Mouse (Mus musculus): Measurements from ENCODE around the gene Nxnl1. TPM values are rescaled to one million over a fixed set of nuclear protein-coding genes. Genes with fewer than 3 reads are reported as not detected.

Nxnl1 gene
- polyA plus RNA-seq, 1 experiment from 2014 or later: 0.10 TPM

GRCm38 (mm10) chr8:71597451-71597850 lies 31.1 kb upstream of the Nxnl1 start, which contains the start of gene Fam129c:
TSS of gene Fam129c (plus strand) at chr8:71597648.
- peaks cover 20% of the 10 kb centered on the region for H3K4me1 ChIP-seq (replicated peaks; ENCODE audit: control insufficient read depth, insufficient read depth, low read length)
- no peak within 1 kb of the TSS for H3K4me2 ChIP-seq (ENCODE audit: low read depth, low read length)
- no peaks in the 10 kb centered on the region for H3K9me3 ChIP-seq (ENCODE audit: control insufficient read depth, low read length)
- no peak for ATAC-seq (ENCODE audit: low read depth)
- no peak within 1 kb of the TSS for H3K9ac ChIP-seq (ENCODE audit: low read length)
- no peak within 1 kb of the TSS for H3K27ac ChIP-seq (ENCODE audit: low read length)
- no peaks in the 10 kb centered on the region for H3K36me3 ChIP-seq (ENCODE audit: control insufficient read depth, insufficient read depth, low read length)
- H3K27me3 ChIP-seq (ENCODE audit: control insufficient read depth, insufficient read depth, low read depth, low read length): peaks cover 15% of the 10 kb centered on the region
- WGBS: 84% methylated on average over 3 of the region's 3 CpGs
- H3K4me3 ChIP-seq (ENCODE audit: low read length): no peak within 1 kb of the TSS

- Histone ChIP-seq H3K4me1 (replicated peaks; ENCODE audit: control insufficient read depth, insufficient read depth, low read length) (peaks cover 15% of the 10 kb centered on the region), H3K27ac (ENCODE audit: low read length) (no peak overlapping the region), H3K27me3 (ENCODE audit: control insufficient read depth, insufficient read depth, low read depth, low read length) (peaks cover 9% of the 10 kb centered on the region; the same call in 1 of the 2 replicates), H3K4me2 (ENCODE audit: low read depth, low read length) (no peak overlapping the region), H3K9me3 (ENCODE audit: control insufficient read depth, low read length) (no peaks in the 10 kb centered on the region), H3K36me3 (ENCODE audit: control insufficient read depth, insufficient read depth, low read length) (no peaks in the 10 kb centered on the region), H3K9ac (ENCODE audit: low read length) (no peak overlapping the region), H3K4me3 (ENCODE audit: low read length) (no peak overlapping the region)
- WGBS: 75% methylated on average over 4 of the region's 4 CpGs
- ATAC-seq (ENCODE audit: low read depth): no peak
Measured at GRCm38 (mm10) chr8:71596798-71597197, 30.4 kb upstream of the Nxnl1 start.

- no peak overlapping the region for H3K4me2 ChIP-seq (ENCODE audit: low read depth, low read length)
- H3K36me3 ChIP-seq (ENCODE audit: control insufficient read depth, insufficient read depth, low read length): no peaks in the 10 kb centered on the region
- no peak overlapping the region for H3K4me3 ChIP-seq (ENCODE audit: low read length)
- no peaks in the 10 kb centered on the region for H3K9me3 ChIP-seq (ENCODE audit: control insufficient read depth, low read length)
- no peak for ATAC-seq (ENCODE audit: low read depth)
- 52% methylated on average over 6 of the region's 6 CpGs for WGBS
- peaks cover 15% of the 10 kb centered on the region for H3K4me1 ChIP-seq (replicated peaks; ENCODE audit: control insufficient read depth, insufficient read depth, low read length)
- H3K27me3 ChIP-seq (ENCODE audit: control insufficient read depth, insufficient read depth, low read depth, low read length): peaks cover 5% of the 10 kb centered on the region; the same call in 1 of the 2 replicates
- no peak overlapping the region for H3K27ac ChIP-seq (ENCODE audit: low read length)
- H3K9ac ChIP-seq (ENCODE audit: low read length): no peak overlapping the region; the same call in 1 of the 2 replicates
Measured at GRCm38 (mm10) chr8:71596384-71596783, 30.0 kb upstream of the Nxnl1 start.

GRCm38 (mm10) chr8:71595862-71596261 lies 29.5 kb upstream of the Nxnl1 start:
- Histone ChIP-seq H3K4me3 (ENCODE audit: low read length) (no peak overlapping the region), H3K9ac (ENCODE audit: low read length) (no peak overlapping the region; the same call in 1 of the 2 replicates), H3K4me1 (replicated peaks; ENCODE audit: control insufficient read depth, insufficient read depth, low read length) (peaks cover 20% of the 10 kb centered on the region), H3K9me3 (ENCODE audit: control insufficient read depth, low read length) (no peaks in the 10 kb centered on the region), H3K36me3 (ENCODE audit: control insufficient read depth, insufficient read depth, low read length) (no peaks in the 10 kb centered on the region), H3K27me3 (ENCODE audit: control insufficient read depth, insufficient read depth, low read depth, low read length) (peaks cover 2% of the 10 kb centered on the region; the same call in 1 of the 2 replicates), H3K27ac (ENCODE audit: low read length) (no peak overlapping the region), H3K4me2 (ENCODE audit: low read depth, low read length) (peak overlapping the region; percentile 1; the same call in 1 of the 2 replicates)
- ATAC-seq (ENCODE audit: low read depth): peak; percentile 26
- 8% methylated on average over 27 of the region's 27 CpGs for WGBS

- no peak overlapping the region for H3K27ac ChIP-seq (ENCODE audit: low read length)
- H3K4me1 ChIP-seq (replicated peaks; ENCODE audit: control insufficient read depth, insufficient read depth, low read length): peaks cover 21% of the 10 kb centered on the region
- H3K9ac ChIP-seq (ENCODE audit: low read length): no peak overlapping the region
- no peaks in the 10 kb centered on the region for H3K9me3 ChIP-seq (ENCODE audit: control insufficient read depth, low read length)
- no peaks in the 10 kb centered on the region for H3K36me3 ChIP-seq (ENCODE audit: control insufficient read depth, insufficient read depth, low read length)
- no peak overlapping the region for H3K4me3 ChIP-seq (ENCODE audit: low read length)
- 96% methylated on average over 4 of the region's 4 CpGs for WGBS
- ATAC-seq (ENCODE audit: low read depth): no peak
- no peaks in the 10 kb centered on the region for H3K27me3 ChIP-seq (ENCODE audit: control insufficient read depth, insufficient read depth, low read depth, low read length)
- H3K4me2 ChIP-seq (ENCODE audit: low read depth, low read length): no peak overlapping the region
Measured at GRCm38 (mm10) chr8:71594324-71594722, 27.9 kb upstream of the Nxnl1 start.

GRCm38 (mm10) chr8:71593556-71594323 lies 27.3 kb upstream of the Nxnl1 start:
- Histone ChIP-seq H3K4me1 (replicated peaks; ENCODE audit: control insufficient read depth, insufficient read depth, low read length) (peaks cover 21% of the 10 kb centered on the region), H3K9ac (ENCODE audit: low read length) (no peak overlapping the region; the same call in 1 of the 2 replicates), H3K4me2 (ENCODE audit: low read depth, low read length) (no peak overlapping the region), H3K4me3 (ENCODE audit: low read length) (no peak overlapping the region), H3K27ac (ENCODE audit: low read length) (no peak overlapping the region), H3K36me3 (ENCODE audit: control insufficient read depth, insufficient read depth, low read length) (no peaks in the 10 kb centered on the region), H3K9me3 (ENCODE audit: control insufficient read depth, low read length) (no peaks in the 10 kb centered on the region), H3K27me3 (ENCODE audit: control insufficient read depth, insufficient read depth, low read depth, low read length) (no peaks in the 10 kb centered on the region)
- no peak for ATAC-seq (ENCODE audit: low read depth)
- WGBS: 84% methylated on average over 8 of the region's 8 CpGs

- H3K4me1 ChIP-seq (replicated peaks; ENCODE audit: control insufficient read depth, insufficient read depth, low read length): peaks cover 21% of the 10 kb centered on the region
Measured at GRCm38 (mm10) chr8:71592374-71593170, 26.2 kb upstream of the Nxnl1 start.

GRCm38 (mm10) chr8:71591471-71592373 lies 25.3 kb upstream of the Nxnl1 start, which contains the start of gene Pgls:
TSS of gene Pgls (plus strand) at chr8:71592176.
- Histone ChIP-seq H3K36me3 (ENCODE audit: control insufficient read depth, insufficient read depth, low read length) (no peaks in the 10 kb centered on the region), H3K4me2 (ENCODE audit: low read depth, low read length) (peak within 1 kb of the TSS; percentile 88), H3K9ac (ENCODE audit: low read length) (peak within 1 kb of the TSS; percentile 97), H3K4me1 (replicated peaks; ENCODE audit: control insufficient read depth, insufficient read depth, low read length) (peaks cover 21% of the 10 kb centered on the region), H3K27ac (ENCODE audit: low read length) (peak within 1 kb of the TSS; percentile 97), H3K9me3 (ENCODE audit: control insufficient read depth, low read length) (no peaks in the 10 kb centered on the region), H3K4me3 (ENCODE audit: low read length) (peak within 1 kb of the TSS; percentile 86), H3K27me3 (ENCODE audit: control insufficient read depth, insufficient read depth, low read depth, low read length) (no peaks in the 10 kb centered on the region)
- 0% methylated on average over 71 of the region's 71 CpGs for WGBS
- peak; percentile 93 for ATAC-seq (ENCODE audit: low read depth)

More at GRCm38 (mm10) chr8:71592374-71593170, 26.2 kb upstream of the Nxnl1 start:
- Histone ChIP-seq H3K27me3 (ENCODE audit: control insufficient read depth, insufficient read depth, low read depth, low read length) (no peaks in the 10 kb centered on the region), H3K9me3 (ENCODE audit: control insufficient read depth, low read length) (no peaks in the 10 kb centered on the region), H3K4me3 (ENCODE audit: low read length) (peak overlapping the region; percentile 86), H3K27ac (ENCODE audit: low read length) (peak overlapping the region; percentile 97), H3K36me3 (ENCODE audit: control insufficient read depth, insufficient read depth, low read length) (no peaks in the 10 kb centered on the region), H3K9ac (ENCODE audit: low read length) (peak overlapping the region; percentile 97), H3K4me2 (ENCODE audit: low read depth, low read length) (peak overlapping the region; percentile 88)
- WGBS: 3% methylated on average over 60 of the region's 60 CpGs
- peak; percentile 73 for ATAC-seq (ENCODE audit: low read depth)
